Mouse (Mus musculus) megakaryocyte progenitor cell, adult 5-6 weeks (primary cell): ENCODE results near the gene Aaed1. TPM values are rescaled to one million over a fixed set of nuclear protein-coding genes. Genes with fewer than 3 reads are reported as not detected.
"Not testable (repeated sequence)": the region's sequence is repeated elsewhere in the genome, so short reads cannot be mapped to it uniquely, and the experiment has no call there.

Source experiments
- ATAC-seq: replicated peaks from 2 replicates; pipeline ENCODE4 v1.8.0; 2016; ENCODE audit warnings: mild to moderate bottlenecking, moderate TSS enrichment, inconsistent platforms; ENCODE audit not compliant: poor library complexity
- total RNA-seq, 2 experiments: library from RNA; stranded (forward) in 1 of 2; stranded (reverse) in 1 of 2; fragments of 157-497, 149-512 nt in 1 of 2; fragments of 200-1000 nt in 1 of 2; gene quantifications; 2 replicates each; pipeline versions ENCODE4 v1.2.3 to v1.2.4; 2015 to 2017

Aaed1 gene
- total RNA-seq, 2 experiments from 2014 or later, result 20.3 to 33.1 TPM

DNA sequence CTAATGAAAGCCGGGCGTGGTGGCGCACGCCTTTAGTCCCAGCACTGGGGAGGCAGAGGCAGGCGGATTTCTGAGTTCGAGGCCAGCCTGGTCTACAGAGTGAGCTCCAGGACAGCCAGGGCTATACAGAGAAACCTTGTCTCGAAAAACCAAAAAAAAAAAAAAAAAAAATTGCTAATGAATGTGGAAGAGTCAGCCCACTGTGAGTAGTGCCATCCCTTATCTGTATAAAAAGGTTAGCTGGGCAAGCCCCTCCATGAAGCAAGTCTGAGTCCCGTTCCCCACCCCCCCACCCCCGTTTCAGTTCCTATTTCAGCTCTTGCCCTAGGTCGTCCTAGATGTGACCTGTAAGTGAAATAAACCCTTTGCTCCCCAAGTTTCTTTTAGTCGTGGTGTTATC lies 58.3 kb downstream of the Aaed1 start:
- not testable (repeated sequence) for ATAC-seq

DNA sequence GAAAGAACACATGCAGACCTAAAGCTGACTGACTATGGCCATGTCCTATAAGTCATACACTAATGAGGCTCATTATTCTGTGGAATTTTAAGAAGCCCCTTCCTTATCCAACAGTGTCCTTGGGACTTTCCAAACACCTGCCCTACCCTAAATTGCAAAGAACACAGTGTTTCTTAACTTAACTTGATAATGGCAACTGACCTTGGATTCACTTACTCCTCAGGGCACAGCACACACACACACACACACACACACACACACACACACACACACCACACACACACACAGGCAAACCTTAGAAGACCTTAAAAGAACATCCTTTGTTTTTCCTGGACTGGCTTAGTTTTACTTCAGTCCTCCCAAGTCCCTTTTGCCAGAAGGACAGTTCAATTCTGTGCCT lies 58.8 kb downstream of the Aaed1 start:
- no peak for ATAC-seq

DNA sequence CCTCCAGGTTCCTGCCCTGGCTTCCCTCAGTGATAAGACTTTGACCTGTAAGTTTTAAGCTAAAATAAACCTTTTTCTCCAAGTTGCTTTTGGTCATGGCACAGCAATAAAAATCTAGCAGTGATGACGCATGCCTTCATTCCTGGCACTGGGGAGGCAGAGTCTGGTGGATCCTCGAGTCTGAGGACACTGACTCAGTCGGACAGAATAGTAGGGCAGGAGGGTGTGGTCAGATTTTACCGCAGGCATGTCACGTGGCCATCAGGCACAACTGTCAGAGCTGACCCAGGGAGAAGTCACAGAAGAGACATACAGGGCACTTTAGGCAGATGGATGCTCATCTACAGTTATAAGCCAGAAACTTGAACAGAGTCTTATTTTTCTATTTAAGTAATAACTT lies 60.4 kb downstream of the Aaed1 start:
- no peak for ATAC-seq

DNA sequence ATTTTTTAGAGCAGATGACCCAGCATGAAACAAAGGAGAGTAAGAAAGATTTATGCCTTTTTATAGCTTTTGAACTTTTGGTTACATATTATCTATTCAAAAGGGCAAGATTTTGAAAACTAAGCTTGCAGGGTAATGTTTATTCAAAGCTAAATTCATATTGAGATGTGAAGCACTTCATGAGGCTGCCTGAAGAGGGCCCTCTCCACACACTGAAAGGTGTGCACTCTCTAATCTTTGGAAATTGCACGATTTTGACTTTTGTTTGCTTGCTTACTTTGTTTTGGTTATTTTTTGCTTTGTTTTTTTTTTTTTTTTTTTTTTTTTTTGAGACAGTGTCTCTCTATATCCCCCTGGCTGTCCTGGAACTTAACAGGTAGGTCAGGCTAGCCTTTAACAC lies 62.1 kb downstream of the Aaed1 start:
- ATAC-seq, result peak; percentile 49

- ATAC-seq, result peak; percentile 92
Measured at GRCm38 (mm10) chr13:64248775-64249524, 63.6 kb downstream of the Aaed1 start.

GRCm38 (mm10) chr13:64248161-64248774 lies 64.2 kb downstream of the Aaed1 start:
- peak; percentile 87 for ATAC-seq

DNA sequence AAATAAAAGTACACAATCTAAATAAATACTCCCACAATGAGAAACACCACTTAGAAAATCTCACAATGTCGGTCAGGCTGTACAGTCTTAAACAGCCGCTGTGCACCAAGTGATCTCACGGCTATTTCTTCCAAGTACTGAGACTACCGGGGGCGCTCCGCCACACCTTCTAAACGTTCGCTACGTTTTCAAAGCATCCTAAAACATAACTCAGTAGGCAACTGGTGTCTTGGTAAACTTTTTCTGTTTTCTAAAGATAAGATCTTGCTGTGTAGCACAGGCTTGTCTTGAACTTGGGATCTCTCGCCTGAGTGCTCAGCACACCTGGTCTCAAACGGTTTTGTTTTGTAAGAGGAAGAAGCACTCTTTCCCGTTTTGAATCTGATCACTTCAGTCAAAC lies 66.4 kb downstream of the Aaed1 start:
- ATAC-seq, result no peak

- no peak for ATAC-seq
Measured at GRCm38 (mm10) chr13:64244685-64245261, 67.7 kb downstream of the Aaed1 start.

- ATAC-seq, result no peak
Measured at GRCm38 (mm10) chr13:64242721-64243120, 69.8 kb downstream of the Aaed1 start.

- no peak for ATAC-seq
Measured at GRCm38 (mm10) chr13:64240626-64241025, 71.9 kb downstream of the Aaed1 start.

GRCm38 (mm10) chr13:64237681-64238157 lies 74.8 kb downstream of the Aaed1 start:
- ATAC-seq, result no peak

DNA sequence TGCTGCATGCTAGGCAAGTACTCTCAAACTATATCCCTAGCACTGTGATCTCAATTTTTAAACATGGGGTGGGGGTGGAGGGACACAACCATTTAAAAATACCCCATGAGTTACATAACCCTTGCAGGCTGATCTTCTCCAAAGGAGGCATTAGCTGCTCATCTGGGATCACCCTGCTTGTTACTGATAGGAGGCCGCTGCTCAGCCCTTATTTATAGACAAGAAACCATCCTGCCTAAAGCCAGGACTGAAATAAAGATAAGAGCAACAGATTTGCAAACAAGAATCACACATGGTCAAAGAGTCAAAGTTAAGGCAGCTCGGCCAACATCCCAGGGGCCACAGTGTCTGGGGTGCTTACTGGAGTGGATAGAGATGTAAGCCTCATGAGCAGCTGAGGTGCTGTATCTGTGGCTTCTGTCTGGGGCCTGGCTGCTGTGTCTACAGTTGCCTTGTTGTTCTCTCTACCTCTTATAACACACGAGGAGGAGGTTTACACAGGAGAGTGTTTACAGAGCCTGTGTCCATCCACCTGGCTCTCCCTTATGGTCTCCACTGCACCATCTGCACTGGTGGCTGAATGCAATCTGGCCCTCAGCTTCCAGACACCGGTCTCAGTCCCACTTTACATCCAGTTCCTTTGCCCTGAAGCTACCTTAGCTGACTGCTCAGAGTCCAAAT lies 75.4 kb downstream of the Aaed1 start:
- ATAC-seq, result peak; percentile 73

DNA sequence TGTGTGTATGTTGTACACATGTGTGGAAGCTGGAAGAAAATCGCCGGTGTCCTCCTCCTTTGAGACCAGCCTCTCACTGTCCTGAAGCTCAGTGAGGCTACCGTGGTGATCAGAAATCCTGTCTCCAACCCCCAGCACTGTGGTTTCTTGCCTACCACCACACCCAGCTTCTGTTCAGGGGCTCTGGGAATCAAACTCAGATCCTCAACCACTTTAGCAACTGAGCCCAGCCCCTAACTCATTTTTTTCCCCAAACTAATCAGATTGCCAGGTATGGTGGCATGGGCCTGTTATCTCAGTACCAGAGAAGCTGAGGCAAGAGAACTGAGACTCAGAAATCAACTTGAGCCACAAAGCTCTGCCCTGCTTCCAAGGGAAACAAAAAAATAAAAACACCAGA lies 76.7 kb downstream of the Aaed1 start:
- ATAC-seq, result no peak

DNA sequence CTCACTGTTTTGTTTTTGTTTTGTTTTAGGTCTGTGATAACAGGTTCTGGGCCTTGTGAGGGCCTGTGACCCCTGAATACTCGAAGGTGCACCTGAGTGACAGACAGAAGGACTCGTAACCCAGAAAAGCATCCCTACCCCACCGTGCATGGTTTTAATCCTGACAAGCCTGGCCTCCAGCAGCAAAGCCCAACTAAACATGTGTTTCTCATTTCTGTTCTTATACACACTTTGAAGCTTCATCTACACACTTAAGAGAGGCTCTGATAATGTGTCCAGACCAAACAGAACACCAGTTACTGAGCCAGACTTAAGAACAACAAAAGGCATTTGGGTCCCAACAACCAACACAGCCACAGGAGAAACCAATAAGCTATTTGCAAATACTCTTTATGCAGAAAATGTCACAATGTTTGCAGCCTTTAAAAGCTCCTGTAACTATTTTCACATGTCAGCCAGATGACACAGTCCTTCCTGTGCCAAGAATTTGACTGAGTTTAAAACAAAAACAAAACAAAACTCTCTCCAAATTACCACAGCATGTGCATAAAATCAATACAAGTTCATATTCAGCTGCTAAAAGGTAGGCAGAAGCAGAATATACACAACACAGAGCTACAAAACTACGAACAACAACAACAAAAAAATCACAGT lies 77.3 kb downstream of the Aaed1 start:
- ATAC-seq, result no peak

DNA sequence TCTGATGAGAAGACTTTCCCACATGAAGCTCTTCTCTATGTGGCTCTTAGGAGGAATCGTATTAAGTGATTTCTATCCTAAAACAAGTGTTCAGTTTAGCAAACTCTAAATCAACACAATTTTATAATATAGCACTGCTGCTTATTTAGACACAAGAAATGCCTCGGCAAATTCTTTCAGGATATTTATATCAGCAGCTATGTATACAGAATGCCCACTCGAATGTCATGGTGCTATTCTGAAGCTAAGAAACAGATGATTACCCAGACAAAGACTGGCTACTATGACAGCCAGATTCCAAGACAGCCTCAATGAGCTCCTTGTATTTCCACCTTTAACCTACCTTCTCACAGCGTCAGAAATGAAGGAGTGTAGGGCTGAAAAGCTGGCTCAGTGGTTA lies 79.4 kb downstream of the Aaed1 start:
- ATAC-seq, result no peak

- ATAC-seq, result no peak
Measured at GRCm38 (mm10) chr13:64226725-64227124, 85.8 kb downstream of the Aaed1 start.

GRCm38 (mm10) chr13:64225738-64226137 lies 86.8 kb downstream of the Aaed1 start:
- ATAC-seq, result no peak
